Mouse (Mus musculus): ENCODE results near the gene Mapk6.
"Not testable (repeated sequence)": the region's sequence is repeated elsewhere in the genome, so short reads cannot be mapped to it uniquely, and the experiment has no call there.

Mapk6 gene

DNA sequence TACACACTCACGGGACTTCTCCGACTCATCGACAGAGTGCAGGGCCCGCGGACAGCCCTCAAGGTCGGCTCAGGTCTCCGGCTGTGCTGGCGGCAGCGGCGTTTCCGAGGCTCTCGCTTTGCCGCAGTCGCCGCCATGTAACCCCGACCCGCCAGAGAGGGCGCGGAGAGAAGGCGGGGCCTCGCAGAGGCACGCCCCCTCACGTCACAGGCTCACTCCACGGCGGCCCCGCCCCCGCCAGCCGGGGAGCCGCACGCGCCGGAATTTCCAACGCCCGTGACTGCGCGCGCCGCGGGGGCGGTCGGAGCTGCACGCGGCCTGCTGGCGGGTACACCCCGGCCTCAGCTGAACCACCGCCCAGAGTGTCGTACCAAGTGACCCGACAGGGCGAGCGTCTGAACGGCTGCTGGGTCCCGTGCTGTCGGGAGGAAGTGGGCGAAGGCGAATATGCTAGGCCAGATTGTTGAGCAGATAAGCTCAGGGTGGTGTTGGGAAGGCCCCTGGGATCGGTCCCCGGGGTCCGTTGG lies at the start of gene Mapk6:
Gene Mapk6, minus strand, starts transcription at position 154 of the 527 bp plus-strand sequence.
- peak; percentile 93 for DNase-seq (ENCODE audit: low read depth)

DNA sequence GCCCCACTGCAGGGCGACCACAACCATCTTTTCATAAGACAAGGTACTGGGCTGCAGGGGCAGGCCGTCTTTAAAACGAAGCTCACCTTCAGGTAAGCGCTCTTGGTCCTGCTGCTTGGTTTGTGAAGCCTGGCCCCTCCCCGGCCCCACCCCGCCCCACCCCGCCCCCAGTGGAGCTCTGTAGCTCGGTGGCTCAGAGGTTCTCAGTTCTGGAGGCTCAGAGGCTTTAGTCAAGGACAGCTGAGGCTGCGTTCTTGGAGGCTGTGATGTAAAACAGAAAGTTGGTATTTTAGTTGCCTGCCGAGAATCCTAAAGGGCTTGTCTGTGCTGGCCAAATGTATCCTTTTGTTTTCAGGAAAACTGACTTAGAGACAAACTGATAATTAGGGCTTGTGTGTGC lies 45.9 kb upstream of the Mapk6 start:
- no peak for DNase-seq (ENCODE audit: low read depth)

DNA sequence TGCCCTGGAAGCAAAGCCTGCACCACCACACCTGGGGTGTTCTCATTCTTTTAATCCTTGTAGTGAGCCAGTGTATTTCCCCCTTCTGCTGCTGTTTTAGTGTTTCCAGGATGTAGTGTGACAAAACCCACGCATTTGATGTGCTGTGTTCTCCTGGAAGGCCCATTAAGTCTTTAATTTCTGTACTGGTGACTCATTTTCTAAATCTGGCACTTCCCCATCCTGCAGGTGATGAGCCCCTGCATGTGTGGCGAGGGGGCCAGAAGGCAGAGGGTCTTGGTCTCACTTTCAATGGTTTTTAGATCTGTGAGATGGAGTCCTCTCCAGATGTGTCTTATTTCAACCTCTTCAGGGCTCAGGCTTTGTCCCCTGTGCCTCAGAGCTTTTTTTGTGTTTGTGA lies 44.2 kb upstream of the Mapk6 start:
- DNase-seq (ENCODE audit: low read depth), result no peak

DNA sequence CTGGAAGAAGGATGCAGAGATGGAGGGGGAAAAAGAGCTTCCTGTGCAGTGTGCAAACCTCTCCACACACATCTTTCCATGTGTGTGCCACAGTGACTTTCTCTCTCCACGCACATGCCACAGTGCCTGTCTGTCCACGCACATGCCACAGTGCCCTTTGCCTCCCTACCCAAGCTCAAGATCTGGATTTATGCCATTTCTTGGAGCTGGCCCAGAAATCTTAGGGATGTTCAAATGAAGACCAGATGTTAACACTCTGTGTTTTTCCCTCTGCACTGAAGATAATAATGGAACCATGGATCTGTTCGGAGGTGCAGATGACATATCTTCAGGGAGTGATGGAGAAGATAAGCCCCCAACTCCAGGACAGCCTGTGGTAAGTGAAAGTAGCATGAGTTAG lies 38.2 kb upstream of the Mapk6 start:
- DNase-seq (ENCODE audit: low read depth), result no peak

DNA sequence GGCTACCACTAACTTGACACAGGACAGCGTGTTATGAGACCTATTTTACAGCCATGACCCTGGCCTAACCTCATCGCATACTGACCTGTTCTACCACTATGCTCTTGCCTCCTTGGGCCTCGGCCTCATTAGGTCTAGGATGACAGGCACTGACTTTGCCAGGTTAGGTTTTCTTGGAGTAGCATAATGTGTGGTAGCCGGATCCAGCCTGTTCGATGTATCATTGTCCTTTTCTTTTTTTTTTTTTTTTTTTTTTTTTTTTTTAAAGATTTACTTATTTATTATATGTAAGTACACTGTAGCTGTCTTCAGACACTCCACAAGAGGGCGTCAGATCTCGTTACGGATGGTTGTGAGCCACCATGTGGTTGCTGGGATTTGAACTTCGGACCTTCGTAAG lies 36.8 kb upstream of the Mapk6 start:
- DNase-seq (ENCODE audit: low read depth), result not testable (repeated sequence)

DNA sequence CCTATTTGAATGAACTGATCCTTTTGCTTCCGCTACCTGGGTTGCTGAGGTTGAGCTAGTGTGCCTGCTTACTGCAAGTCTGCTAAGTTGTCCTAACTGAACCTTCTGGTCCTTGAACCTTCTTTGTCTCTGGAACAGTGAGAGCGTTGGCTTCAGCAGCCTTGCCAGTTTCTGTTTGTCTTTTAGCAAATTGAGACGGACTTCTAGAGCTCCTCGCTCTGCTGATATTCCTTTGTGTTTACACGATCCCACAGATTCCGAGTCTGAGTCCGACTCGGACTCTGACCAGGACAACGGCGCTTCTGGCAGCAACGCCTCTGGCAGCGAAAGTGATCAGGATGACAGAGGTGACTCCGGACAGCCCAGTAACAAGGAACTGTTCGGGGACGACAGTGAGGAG lies 35.2 kb upstream of the Mapk6 start:
- no peak for DNase-seq (ENCODE audit: low read depth)

DNA sequence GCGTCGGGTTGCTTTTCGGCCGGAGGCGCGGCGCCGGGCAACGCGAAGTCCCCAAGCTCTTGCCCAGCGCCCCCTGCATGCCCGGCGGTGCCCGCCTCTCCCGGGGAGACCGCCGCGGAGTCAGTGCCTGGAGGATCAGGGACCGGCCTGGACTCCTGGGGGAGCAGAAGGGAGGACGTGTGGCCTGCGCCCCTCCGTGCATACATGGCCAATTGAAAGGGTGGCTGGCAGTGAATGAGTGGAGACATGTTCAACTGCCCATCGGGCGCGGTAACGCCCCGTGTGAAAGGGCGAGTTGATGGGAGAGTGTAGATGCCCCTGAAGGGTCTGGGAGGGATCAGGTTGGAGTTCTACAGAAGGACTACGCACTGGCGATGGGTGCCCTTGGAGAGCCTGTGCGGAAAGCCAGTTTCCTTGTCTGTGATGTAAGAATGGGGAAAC lies 31.9 kb upstream of the Mapk6 start:
- no peak for DNase-seq (ENCODE audit: low read depth)

DNA sequence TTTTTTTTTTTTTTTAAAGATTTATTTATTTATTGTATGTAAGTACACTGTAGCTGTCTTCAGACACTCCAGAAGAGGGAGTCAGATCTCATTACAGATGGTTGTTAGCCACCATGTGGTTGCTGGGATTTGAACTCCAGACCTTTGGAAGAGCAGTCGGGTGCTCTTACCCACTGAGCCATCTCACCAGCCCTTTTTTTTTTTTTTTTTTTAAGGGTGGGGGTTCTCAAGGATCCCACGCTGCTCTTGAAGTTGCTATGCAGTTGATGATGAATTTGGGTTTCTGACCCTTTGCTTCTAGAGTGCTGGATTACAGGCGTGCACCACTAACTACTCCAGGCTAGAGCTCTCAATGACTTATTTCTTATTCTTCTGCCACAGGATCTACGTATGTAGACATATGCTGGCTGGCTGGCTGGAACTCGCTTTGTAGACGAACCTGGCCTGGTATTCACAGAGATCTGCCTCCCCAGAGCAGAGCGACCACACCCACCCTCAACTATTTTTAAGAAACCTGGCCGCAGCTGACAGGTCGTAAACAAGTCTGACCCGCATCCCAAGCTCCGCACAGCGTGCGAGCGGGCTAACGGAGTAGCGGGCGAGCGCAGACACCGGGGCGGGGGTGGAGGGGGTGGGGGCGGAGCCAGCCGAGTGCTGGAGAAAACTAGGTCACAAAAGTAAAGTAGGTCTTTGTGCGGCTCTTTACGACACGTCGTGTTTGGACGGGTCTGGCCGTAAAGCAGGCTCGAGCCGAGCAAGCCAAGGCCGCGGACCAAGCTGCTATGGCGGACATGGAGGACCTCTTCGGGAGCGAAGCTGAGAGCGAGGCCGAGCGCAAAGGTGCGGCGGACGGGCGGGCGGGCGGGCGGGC lies 31.2 kb upstream of the Mapk6 start, which contains the start of gene Leo1:
Gene Leo1, plus strand, starts transcription at position 729 of the 871 bp plus-strand sequence.
- peak; percentile 95 for DNase-seq (ENCODE audit: low read depth)

DNA sequence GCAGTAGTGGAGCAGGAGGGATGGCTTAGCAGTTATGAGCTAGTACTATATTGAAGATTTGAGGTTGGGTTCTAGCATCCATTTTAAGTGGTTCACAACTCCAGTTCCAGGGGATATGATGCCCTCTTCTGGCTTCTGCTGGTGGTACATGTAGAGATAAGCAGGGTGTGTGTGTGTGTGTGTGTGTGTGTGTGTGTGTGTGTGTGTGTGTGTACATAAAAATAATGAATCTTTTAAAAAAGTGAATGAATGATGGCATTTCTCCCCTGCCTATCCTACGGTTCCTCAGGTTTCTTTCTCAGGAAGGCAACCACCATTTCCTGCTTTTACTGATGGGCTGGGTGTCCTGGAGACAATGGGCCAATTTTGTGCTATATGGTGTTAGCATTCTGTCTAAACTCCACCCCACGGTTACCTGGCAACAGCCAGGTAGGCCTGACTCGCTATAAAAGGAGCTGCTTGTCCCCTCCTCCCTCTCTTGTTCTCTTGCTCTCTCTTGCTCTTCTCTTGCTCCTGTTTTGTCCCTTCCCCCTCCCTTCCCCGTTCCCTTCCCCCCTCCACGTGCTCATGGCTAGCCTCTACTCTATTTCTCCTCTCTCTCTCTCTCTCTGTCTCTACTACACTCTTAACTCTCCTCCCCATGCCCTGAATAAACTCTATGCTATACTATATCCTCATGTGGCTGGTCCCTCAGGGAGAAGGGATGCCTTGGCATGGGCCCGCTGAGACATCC lies 28.0 kb upstream of the Mapk6 start:
- peak; percentile 89 for DNase-seq (ENCODE audit: low read depth)

DNA sequence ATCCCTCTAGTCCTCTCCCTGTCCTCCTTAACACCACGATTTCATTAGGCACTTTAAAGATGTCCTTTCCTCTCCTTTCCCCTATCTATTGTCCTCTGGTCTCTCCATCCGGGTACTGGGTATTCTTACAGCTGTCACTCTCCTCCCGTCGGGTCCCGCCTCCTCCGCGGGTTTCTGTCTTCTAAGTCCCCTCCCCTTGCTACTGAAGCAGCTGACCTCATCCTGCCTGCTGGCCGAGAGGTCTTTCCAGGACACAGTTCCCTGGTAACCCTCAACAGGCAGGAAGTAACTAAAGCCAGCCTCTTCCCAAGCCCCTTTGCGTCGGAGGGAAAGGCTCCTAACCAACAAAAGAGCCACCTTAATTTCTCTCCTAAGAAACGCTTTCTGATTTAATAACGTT lies 26.1 kb upstream of the Mapk6 start:
- peak; percentile 96 for DNase-seq (ENCODE audit: low read depth)

DNA sequence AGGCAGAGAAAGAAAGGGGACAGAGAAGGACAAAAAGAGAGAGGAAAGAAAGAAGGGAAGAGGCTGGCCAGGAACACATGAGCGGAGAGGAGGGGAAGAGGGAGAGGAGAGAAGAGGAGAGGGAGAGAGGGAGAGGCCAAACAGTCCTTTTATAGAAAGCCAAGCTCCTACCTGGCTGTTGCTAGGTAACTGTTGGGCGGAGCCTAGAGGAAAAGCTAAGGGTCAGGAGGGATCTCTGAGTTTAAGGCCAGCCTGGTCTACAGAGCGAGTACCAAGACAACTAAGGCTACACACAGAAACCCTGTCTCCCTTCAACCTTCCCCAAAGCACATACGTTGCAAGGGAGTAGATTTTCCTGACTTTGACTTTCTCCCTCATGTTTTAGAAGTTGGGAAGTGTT lies 25.5 kb upstream of the Mapk6 start:
- no peak for DNase-seq (ENCODE audit: low read depth)

DNA sequence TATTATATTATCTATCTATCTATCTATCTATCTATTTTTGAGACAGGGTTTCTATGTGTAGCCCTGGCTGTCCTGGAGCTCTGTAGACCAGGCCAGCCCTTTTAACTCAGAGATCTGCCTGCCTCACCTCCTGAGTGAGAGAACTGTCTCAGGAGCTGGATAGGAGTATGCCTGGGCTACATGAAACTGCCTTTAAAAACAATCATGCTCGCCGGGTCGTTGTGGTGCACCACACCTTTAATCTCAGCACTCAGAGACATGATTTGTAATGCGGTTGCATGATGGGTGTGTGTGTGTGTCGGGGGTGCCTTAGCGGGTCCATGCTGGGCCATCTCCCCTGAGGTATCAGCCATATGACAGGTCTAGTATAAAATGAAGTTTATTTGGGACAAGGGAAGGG lies 25.1 kb upstream of the Mapk6 start:
- peak; percentile 47 for DNase-seq (ENCODE audit: low read depth)

DNA sequence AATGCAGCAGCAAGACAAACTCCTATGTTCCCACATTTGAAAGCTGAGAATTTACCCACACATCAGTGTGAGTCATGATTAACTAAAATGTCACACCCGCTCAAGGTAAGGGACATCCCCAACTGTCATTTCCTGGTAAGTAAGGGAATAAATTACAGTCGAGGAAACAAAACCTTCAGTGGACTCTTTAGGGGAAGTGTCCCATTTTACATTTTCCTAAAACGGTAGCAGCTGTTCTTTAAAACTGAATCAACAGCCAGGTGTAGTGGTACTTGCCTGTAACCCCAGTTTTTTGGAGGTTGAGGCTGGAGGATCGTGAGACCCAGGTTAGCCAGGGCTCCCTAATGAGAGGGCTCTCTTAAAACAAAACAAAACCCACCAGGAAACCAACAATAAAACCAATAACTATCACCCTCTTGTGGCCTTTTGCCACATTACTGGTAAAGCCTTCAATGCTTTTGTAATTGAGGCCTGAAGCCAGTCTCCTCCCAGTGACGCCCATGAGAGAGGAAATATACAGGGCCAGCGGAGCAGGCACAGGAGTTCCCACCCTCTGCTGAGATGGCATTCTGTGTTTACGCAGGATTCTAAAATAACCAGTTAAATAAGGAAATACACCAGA lies 24.5 kb upstream of the Mapk6 start:
- peak; percentile 92 for DNase-seq (ENCODE audit: low read depth)

DNA sequence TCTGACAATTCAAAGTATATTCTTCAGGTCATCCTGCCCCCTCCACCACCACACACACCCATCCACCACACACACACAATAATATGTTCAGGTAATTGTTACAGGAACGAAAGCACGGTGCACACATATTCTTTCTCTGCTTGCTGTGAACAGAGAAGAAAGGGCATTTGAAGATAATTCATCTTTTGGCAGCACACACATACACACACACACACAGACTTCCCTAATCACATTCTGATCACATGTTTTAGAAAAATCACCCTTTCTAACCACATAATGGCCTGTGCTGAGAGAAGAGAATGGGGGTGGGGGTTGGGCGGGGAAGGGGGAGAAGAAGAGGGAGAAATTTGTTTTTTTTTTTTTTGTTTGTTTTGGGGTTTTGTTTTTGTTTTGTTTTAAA lies 22.9 kb upstream of the Mapk6 start:
- DNase-seq (ENCODE audit: low read depth), result peak; percentile 56

DNA sequence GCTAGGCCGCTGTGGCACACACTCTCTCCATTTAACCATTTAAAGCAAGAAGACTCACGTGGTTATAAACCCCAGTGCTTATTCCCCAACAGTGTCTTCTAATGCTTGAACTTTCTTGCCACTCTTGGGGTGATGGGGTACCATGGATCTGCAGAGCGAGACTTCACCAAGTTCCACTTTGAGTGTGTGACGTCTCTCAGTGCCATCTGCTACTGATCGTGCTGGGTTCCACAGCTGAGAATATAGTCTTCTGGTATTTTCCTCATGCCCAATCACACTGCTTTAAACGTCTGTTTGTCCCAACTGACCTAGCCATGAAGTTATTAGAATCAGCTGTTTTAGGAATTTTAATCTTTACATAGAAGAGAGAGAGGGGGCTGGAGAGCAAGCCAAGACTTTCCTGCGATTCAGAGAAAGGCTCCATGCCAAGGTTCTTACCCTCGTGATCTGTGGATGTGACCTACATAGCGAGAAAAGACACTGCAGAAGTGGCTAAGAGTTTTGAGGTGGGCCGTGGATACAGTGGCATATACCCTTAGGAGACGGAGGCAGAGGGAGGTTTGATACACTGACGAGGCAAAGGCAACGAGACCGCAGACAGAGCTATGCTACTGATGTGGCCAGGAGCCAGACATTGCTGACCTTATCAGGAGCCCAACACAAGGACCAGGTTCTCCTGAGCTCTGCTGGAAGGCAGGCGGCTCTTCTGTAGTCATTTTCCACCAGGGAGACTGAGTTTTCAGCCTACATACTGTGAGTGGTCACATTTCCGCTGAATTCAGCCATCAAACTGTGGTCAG lies 21.2 kb upstream of the Mapk6 start:
- DNase-seq (ENCODE audit: low read depth), result peak; percentile 98

DNA sequence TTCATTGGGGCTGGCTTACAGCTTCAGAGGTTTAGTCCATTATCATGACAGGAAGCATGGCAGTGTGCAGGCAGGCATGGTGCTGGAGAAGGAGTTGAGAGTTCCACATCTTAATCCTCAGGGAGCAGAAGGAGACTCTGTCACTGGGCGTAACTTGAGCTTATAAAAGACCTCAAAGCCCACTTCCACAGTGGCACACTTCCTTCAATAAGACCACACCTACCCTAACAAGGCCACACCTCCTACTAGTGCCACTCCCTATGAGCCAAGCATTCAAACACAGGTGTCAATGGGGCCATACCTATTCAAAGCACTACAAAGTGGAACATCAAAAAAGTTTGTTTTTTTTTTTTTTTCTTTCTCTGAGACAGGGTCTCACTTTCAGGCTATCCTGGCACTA lies 19.9 kb upstream of the Mapk6 start:
- DNase-seq (ENCODE audit: low read depth), result no peak

DNA sequence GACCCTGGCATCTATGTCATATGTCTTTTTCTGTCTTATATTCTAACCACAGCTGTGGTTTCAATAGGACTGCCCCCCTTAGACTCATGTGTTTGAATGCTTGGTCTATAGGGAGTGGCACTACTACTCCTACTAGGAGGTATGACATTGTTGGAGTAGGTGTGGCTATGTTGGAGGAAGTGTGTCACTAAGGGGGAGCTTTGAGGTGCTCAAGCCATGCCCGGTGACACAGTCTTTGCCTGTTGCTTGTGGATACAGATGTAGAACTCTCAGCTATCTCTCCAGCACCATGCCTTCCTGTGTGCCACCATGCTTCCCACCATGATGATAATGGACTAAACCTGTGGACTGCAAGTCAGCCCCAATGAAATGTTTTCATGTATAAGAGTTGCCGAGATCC lies 19.2 kb upstream of the Mapk6 start:
- peak; percentile 75 for DNase-seq (ENCODE audit: low read depth)

DNA sequence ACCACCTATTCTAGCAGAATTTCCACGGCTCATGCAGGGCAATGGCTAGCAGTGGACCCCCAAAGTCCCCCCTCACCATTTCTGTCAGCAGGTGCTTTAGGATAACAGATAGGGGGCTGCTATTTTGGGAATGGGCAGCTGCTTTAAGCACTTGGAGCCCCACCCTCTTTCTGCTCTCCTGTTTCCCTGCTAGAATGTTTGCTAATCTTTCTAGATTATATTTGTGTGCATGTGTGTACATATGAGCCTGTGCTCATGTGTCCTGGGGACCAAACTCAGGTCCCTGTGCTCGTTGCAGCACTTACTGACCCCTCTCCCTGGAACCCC lies 18.4 kb upstream of the Mapk6 start:
- DNase-seq (ENCODE audit: low read depth), result no peak

DNA sequence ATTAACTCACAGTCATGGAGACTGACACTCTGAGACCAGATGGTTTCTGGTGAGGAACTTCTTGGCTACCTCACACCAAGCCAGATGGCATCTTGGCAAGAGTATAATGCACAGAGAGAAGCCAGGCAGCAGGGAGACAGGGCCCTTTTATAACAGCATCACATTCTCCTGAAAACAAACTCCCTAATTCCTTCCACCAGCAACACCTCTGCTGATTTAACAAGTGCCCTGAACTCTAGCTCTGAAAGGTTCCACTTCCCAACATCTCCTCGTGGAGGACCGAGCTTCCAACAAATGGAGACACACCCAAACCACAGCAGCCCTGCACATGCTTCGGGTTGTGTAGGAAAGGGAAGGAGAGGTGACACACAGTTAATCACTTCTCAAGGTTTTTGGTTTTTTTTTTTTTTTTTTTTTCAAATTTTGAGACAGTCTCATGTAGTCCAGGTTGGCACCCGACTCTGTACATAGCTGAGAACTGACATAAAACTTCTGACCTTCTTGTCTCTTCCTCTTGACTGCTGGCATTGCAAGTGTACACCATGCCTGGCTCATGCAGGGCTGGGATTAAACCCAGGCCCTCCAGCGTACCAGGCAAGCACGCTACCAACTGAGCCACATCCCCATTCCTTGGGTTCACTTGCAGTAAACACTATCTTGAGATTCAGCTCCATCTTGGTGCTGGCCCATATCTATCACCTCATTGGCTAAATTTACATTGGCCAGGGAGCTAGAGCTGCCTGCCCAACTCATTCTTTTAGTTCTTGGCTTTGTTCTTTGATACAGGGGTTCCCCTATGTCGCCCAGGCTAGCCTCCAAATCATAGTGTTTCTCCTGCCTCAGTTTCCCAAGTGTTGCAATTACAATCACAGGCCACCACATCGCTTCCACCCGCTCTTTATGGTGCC lies 17.8 kb upstream of the Mapk6 start:
- peak; percentile 54 for DNase-seq (ENCODE audit: low read depth)

DNA sequence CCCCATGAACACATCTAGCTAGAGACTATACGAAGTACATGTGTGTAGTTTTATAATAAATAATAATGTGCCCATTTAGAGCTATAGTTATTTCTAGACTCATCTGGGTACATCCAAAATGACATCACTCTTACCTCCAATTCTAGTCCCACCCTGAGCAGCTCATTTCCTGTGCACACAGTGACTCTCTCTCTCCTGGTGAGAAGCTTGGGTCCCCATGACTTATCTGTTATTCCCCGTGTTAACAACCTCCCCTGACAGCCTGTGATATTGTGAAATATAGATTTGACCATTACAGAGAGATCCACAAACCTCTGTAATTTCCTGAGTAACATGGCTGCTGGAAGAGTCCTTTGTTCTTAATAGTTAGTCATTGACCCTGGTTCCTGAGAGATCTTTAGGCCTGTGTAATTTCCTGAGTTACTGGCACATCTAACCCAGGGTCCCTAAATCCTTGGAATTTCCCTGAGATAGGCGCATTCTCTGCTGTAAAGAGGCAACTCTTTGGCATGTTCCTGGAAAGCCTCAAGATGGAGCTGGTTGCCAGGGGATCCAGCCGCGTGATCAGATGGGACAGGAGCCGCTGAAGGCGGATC lies 16.1 kb upstream of the Mapk6 start:
- DNase-seq (ENCODE audit: low read depth), result peak; percentile 90

Measured in 416B (cell line).